14 mouse cellular contexts compared by ENCODE assay signal in the genomic region with DNA sequence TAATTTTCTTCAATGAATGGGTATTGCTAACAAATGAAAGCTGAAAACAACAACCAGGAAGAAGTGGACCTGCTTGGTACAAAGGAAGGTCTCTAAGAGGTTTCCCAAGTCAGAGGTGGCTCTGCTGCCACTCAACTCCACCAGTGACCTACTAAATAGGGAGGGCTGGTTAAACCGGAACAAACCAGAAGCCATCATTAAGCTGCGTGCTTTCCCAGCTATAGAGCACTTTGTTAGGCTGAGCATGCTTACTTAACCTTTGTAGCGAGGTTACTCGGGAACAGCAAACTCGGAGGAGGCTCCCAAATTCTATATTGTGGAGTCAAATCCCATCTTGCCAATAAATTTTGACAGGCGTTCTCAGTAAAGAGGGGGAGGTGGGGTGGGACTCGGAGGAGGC. TPM values are rescaled to one million over a fixed set of nuclear protein-coding genes. Genes with fewer than 3 reads are reported as not detected.
DNase-seq lines count a peak whose midpoint lies in the region; ATAC-seq and TF ChIP-seq lines count a peak whose summit lies in the region.
"Had no signal": no experiment of that assay in that cellular context is flagged by ENCODE, and none has a peak within 500 bp of the region (broad histone marks: within the 10 kb centered on the region; RNA-seq: fewer than 3 reads in every experiment).

No protein-coding gene starts in this region.

- H3K4me2 ChIP-seq in intestine, embryonic 15.5 days (replicated peaks): no peak overlapping the region
- no peak overlapping the region for H3K4me2 ChIP-seq in intestine, postnatal 0 days (replicated peaks; ENCODE audit: low read depth)
- no peak overlapping the region for H3K4me2 ChIP-seq in lung, postnatal 0 days (replicated peaks; ENCODE audit: low read depth, low read length)
- no peak overlapping the region for H3K4me2 ChIP-seq in kidney, embryonic 15.5 days
- no peak overlapping the region for H3K4me2 ChIP-seq in stomach, embryonic 15.5 days
- H3K4me2 ChIP-seq: forebrain, embryonic 15.5 days; heart, embryonic 11.5 days; limb, embryonic 13.5 days had no signal

- 42% methylated on average over 7 of the region's 7 CpGs for WGBS in intestine, embryonic 15.5 days
- 44% methylated on average over 7 of the region's 7 CpGs for WGBS in intestine, postnatal 0 days
- 43% methylated on average over 7 of the region's 7 CpGs for WGBS in lung, postnatal 0 days
- WGBS in kidney, embryonic 15.5 days: 16% methylated on average over 7 of the region's 7 CpGs
- WGBS in stomach, embryonic 15.5 days: 41% methylated on average over 7 of the region's 7 CpGs

- H3K9me3 ChIP-seq in intestine, embryonic 15.5 days: no peaks in the 10 kb centered on the region
- no peaks in the 10 kb centered on the region for H3K9me3 ChIP-seq in intestine, postnatal 0 days (ENCODE audit: control insufficient read depth)
- H3K9me3 ChIP-seq in lung, postnatal 0 days (ENCODE audit: low read length): no peaks in the 10 kb centered on the region
- H3K9me3 ChIP-seq in kidney, embryonic 15.5 days (replicated peaks): no peaks in the 10 kb centered on the region
- no peaks in the 10 kb centered on the region for H3K9me3 ChIP-seq in stomach, embryonic 15.5 days
- H3K9me3 ChIP-seq: forebrain, embryonic 15.5 days; limb, embryonic 13.5 days had no signal

- H3K36me3 ChIP-seq in intestine, embryonic 15.5 days: no peaks in the 10 kb centered on the region
- H3K36me3 ChIP-seq in intestine, postnatal 0 days (ENCODE audit: control insufficient read depth, insufficient read depth): 0 out of 2 replicates have a peak, but pooled peaks cover 3% of the 10 kb centered on the region
- H3K36me3 ChIP-seq in lung, postnatal 0 days (ENCODE audit: insufficient read depth, low read length): no peaks in the 10 kb centered on the region
- H3K36me3 ChIP-seq in kidney, embryonic 15.5 days: no peaks in the 10 kb centered on the region
- H3K36me3 ChIP-seq in stomach, embryonic 15.5 days: no peaks in the 10 kb centered on the region
- H3K36me3 ChIP-seq: forebrain, embryonic 15.5 days had no signal

- no peak overlapping the region for H3K4me3 ChIP-seq in intestine, embryonic 15.5 days (replicated peaks)
- H3K4me3 ChIP-seq in intestine, postnatal 0 days (ENCODE audit: low read depth, low read length): no peak overlapping the region
- no peak overlapping the region for H3K4me3 ChIP-seq in lung, postnatal 0 days (ENCODE audit: low read depth, low read length)
- H3K4me3 ChIP-seq in kidney, embryonic 15.5 days (replicated peaks): no peak overlapping the region
- H3K4me3 ChIP-seq in stomach, embryonic 15.5 days (replicated peaks): no peak overlapping the region
- H3K4me3 ChIP-seq: forebrain, embryonic 15.5 days; limb, embryonic 13.5 days had no signal

- DNase-seq in lung, postnatal 0 days (ENCODE audit: low spot score): peak; percentile 57
- DNase-seq in lung, postnatal 14 days: no peak
- DNase-seq in thymus, postnatal 0 days (ENCODE audit: low spot score): no peak
- no peak for DNase-seq in layer of hippocampus, adult 9-11 months
- DNase-seq: adrenal gland, postnatal 14 days; cerebellum, postnatal 14 days; gastrocnemius, postnatal 10 days had no signal

- TF ChIP-seq CTCF in intestine, postnatal 0 days (IDR thresholded peaks at IDR 0.05; ENCODE audit: low read depth): no peak
- no peak for TF ChIP-seq CTCF in lung, postnatal 0 days (IDR thresholded peaks at IDR 0.05)

- H3K4me1 ChIP-seq in intestine, embryonic 15.5 days (replicated peaks): no peaks in the 10 kb centered on the region
- H3K4me1 ChIP-seq in intestine, postnatal 0 days (replicated peaks; ENCODE audit: control insufficient read depth, insufficient read depth, low read length): no peaks in the 10 kb centered on the region
- peaks cover 3% of the 10 kb centered on the region; the same call in 1 of the 2 replicates for H3K4me1 ChIP-seq in lung, postnatal 0 days (ENCODE audit: insufficient read depth, low read depth, low read length)
- peaks cover 37% of the 10 kb centered on the region for H3K4me1 ChIP-seq in kidney, embryonic 15.5 days
- 0 out of 2 replicates have a peak, but pooled peaks cover 3% of the 10 kb centered on the region for H3K4me1 ChIP-seq in stomach, embryonic 15.5 days
- H3K4me1 ChIP-seq: forebrain, embryonic 15.5 days had no signal

- H3K27me3 ChIP-seq in intestine, embryonic 15.5 days (replicated peaks): no peaks in the 10 kb centered on the region
- H3K27me3 ChIP-seq in intestine, postnatal 0 days (replicated peaks; ENCODE audit: control insufficient read depth, insufficient read depth, low read length): no peaks in the 10 kb centered on the region
- H3K27me3 ChIP-seq in lung, postnatal 0 days (replicated peaks; ENCODE audit: insufficient read depth, low read length): no peaks in the 10 kb centered on the region
- no peaks in the 10 kb centered on the region for H3K27me3 ChIP-seq in kidney, embryonic 15.5 days
- H3K27me3 ChIP-seq in stomach, embryonic 15.5 days (replicated peaks): no peaks in the 10 kb centered on the region
- H3K27me3 ChIP-seq: forebrain, embryonic 15.5 days; limb, embryonic 13.5 days had no signal

- TF ChIP-seq EP300 in lung, postnatal 0 days (IDR thresholded peaks at IDR 0.05): no peak

- no peak overlapping the region for H3K9ac ChIP-seq in intestine, embryonic 15.5 days
- no peak overlapping the region for H3K9ac ChIP-seq in intestine, postnatal 0 days (ENCODE audit: low read depth, low read length)
- H3K9ac ChIP-seq in lung, postnatal 0 days (replicated peaks; ENCODE audit: low read depth): no peak overlapping the region
- no peak overlapping the region for H3K9ac ChIP-seq in kidney, embryonic 15.5 days
- H3K9ac ChIP-seq in stomach, embryonic 15.5 days: no peak overlapping the region
- H3K9ac ChIP-seq: forebrain, embryonic 15.5 days; limb, embryonic 13.5 days had no signal

- no peak overlapping the region for H3K27ac ChIP-seq in intestine, embryonic 15.5 days
- no peak overlapping the region for H3K27ac ChIP-seq in intestine, postnatal 0 days (ENCODE audit: low read depth, low read length)
- H3K27ac ChIP-seq in lung, postnatal 0 days (ENCODE audit: low read length): no peak overlapping the region
- H3K27ac ChIP-seq in kidney, embryonic 15.5 days: 0 out of 2 replicates have a peak overlapping the region, but pooled peaks have one; percentile 51
- no peak overlapping the region for H3K27ac ChIP-seq in stomach, embryonic 15.5 days
- H3K27ac ChIP-seq: forebrain, embryonic 15.5 days; limb, embryonic 13.5 days had no signal

- peak; percentile 68 for ATAC-seq in intestine, embryonic 15.5 days
- ATAC-seq in intestine, postnatal 0 days: no peak
- peak; percentile 72 for ATAC-seq in lung, postnatal 0 days
- peak; percentile 89 for ATAC-seq in kidney, embryonic 15.5 days (replicated peaks; ENCODE audit: low FRiP score)
- peak; percentile 47; the same call in 1 of the 2 replicates for ATAC-seq in stomach, embryonic 15.5 days (ENCODE audit: insufficient read depth, low FRiP score, low read depth)
- ATAC-seq: forebrain, embryonic 15.5 days had no signal

RNA-seq across cellular contexts. Expression of gene Nrip1, which starts 41.5 kb away (rescaled TPM):
- polyA plus RNA-seq in intestine, embryonic 15.5 days (2015; fragmentation: Nextera tagmentation; extraction: Ambion mirVana): 34.5 and 36.6 TPM in 2 replicates
- polyA plus RNA-seq in intestine, postnatal 0 days (2015; fragmentation: Nextera tagmentation; extraction: Ambion mirVana): 27.8 and 31.1 TPM in 2 replicates
- polyA plus RNA-seq in lung, postnatal 0 days (2015; fragmentation: Nextera tagmentation; extraction: Ambion mirVana): 25.3 and 29.6 TPM in 2 replicates
- polyA plus RNA-seq in kidney, embryonic 15.5 days (2015; fragmentation: Nextera tagmentation; extraction: Ambion mirVana): 55.0 and 58.3 TPM in 2 replicates
- polyA plus RNA-seq in stomach, embryonic 15.5 days (2015; fragmentation: Nextera tagmentation; extraction: Ambion mirVana): 39.2 and 44.2 TPM in 2 replicates
- polyA plus RNA-seq in thymus, postnatal 0 days (2015; fragmentation: Nextera tagmentation; extraction: Ambion mirVana): 62.4 and 78.6 TPM in 2 replicates
